Mouse (Mus musculus) neutrophil, adult 5-6 weeks (primary cell): ENCODE data around the gene Mea1. TPM values are rescaled to one million over a fixed set of nuclear protein-coding genes. Genes with fewer than 3 reads are reported as not detected.

ENCODE experiments used
- ATAC-seq: fragments of 151-379, 151-347 bp; 2 replicates; pipeline ENCODE4 v1.8.0; 2017; ENCODE audit warnings: mild to moderate bottlenecking, moderate TSS enrichment; ENCODE audit not compliant: insufficient number of reproducible peaks, poor library complexity, low FRiP score, severe bottlenecking; ENCODE audit errors: extremely low read depth
- total RNA-seq: library from RNA; stranded (forward); fragments of 200-1000 nt; gene quantifications from 2 replicates; pipeline ENCODE4 v1.2.3, GENCODE M21; 2017

The Mea1 gene
- total RNA-seq, 1 experiment from 2014 or later, result 62.5 TPM

- ATAC-seq, result no peak
Observed at GRCm38 (mm10) chr17:46661981-46662380, 16.6 kb upstream of the Mea1 start.

DNA sequence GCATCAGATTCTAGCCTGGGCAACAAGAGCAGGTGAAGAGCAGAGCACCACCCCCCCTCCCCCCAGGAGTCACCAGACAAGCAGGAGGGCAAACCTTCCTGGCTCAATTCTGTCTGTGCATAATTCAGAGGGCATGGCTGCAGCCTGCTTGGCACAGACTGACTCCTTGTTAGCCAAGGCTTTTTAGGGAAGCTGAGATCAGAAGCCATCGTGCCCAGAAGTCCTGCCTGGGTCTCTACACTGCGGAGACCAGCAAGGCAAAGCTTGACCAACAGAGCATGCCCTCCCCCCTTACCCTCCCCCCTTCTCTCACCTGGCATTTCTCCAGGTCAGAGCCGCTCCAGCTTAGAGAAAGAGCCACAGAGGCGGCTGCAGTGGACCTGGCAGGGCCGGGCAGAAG, 15.9 kb upstream of the Mea1 start:
- ATAC-seq, result no peak

DNA sequence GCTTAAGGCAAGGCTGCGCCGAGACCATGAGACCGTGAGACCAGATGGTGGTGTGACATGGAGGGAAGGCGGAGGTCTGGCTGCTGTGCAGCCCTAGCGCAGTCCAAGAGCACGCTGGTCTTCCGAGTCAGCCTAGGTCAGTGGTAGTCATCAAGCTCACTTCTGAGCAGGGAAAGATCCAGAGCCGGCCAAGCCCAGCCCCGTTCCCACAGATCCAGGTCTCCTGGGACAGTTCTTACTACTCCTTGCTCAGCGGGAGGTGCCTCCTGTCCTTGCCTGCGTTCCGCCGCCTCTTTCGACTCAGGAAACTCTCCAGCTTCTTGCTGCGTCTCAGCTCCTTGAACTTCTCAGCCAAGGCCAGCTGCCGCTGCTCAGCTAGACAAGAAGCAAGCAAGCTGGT, 10.9 kb upstream of the Mea1 start:
- ATAC-seq, result no peak

DNA sequence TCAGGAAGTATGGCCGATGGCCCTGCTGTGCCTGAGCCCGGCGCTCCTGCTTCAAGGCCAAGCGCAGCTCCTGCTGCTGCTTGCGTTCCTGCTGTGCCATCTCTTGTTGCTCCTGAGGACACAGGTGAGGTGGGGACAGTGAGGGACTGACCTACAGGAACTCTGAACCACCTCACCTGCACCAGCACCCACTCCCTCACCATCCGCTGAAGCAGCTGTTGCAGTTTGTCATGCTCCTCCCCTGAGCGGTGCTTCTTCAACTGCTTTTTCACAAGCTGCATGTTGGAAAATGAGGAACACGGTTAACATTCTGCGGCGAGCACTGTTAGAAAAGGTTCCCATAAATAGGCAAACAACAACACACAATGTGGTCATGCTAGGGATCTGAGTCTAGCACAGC, 8.7 kb upstream of the Mea1 start:
- no peak for ATAC-seq

- ATAC-seq, result peak; percentile 98
Observed at GRCm38 (mm10) chr17:46673850-46674529, 4.6 kb upstream of the Mea1 start, which contains the start of gene Rrp36. TSS of gene Rrp36 (minus strand) at chr17:46674352.

- ATAC-seq, result no peak
Observed at GRCm38 (mm10) chr17:46674530-46675283, 3.9 kb upstream of the Mea1 start.

- ATAC-seq, result no peak
Observed at GRCm38 (mm10) chr17:46678911-46679310, 318 bp downstream of the Mea1 start.

DNA sequence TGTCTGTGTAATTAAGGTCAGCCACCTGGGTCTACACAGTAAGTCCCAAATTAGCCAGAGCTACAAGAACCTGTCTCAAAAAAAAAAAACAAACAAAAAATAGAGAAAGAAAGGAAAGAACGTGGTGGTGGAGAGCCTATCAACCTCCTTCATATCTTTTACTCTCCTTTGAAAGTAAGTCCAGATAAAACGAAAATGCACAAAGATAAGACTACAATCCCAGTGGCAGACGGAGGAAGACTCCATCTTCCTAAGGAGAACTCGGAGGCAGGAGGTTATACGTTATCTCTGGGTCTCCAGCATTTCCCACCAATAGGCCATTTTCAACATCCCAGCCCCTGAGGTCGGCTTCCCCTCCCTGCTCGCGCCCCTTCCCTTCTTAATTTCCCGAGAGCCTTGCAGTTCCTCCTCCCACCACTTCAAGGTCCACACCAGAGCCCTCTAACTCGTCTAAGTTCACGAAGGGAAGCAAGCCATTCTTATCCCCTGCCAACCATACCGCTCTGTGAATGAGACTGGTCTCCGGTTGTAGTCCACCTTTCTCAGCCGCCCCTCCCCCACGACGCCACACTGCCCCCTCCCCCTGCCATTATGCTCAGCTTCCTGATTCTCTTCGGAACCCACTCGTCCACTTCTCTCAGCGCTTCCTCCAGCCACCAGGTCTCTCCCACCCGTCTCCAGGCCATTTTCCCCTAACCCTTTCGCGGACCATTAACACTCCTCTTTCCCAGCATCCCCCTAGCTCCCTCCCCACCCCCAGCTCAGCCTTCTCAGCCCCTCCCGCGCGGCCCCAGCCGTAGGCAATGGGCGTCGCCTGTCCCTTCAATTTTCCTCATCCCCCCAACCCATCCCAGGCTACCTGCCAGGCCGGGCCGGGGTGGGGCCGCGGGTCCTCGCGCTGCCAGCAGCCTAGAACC, 1.5 kb downstream of the Mea1 start:
- ATAC-seq, result no peak

GRCm38 (mm10) chr17:46680760-46681373, 2.3 kb downstream of the Mea1 start, which contains the start of gene Klhdc3:
TSS of gene Klhdc3 (minus strand) at chr17:46680914.
- peak; percentile 96 for ATAC-seq

- no peak for ATAC-seq
Observed at GRCm38 (mm10) chr17:46681466-46682118, 3.0 kb downstream of the Mea1 start.

DNA sequence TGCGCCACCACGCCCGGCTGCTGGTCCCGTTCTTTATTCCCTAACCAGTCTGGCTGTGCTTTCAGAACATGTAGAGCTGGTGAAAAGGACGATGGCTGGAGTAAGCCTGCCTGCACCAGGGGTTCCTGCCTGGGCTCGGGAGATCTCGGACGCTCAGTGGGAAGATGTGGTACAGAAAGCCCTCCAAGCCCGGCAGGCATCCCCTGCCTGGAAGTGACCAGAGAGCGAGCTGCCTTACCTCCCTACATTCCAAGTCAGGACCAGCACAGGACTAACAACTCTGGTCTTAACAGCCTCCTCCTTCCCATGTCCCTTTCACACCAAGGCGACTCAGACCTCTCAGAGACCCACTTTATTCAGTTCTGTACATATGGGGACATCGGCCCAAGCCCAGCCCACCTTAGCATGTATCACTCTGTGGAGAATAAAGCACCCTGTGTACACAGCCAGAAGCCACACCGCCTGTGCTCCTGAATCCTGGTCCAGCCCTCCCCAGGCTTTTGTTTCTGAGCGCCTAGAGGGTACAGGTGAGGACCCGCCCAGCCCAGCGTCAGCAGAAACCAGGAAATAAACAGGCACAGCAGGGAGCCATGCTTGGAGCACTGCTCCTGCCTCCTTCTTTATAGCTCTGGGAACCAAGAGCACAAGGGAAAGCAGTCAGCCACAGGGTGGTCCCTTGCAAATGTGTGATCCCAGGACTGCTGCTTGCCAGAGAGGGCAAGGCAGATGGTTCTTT, 4.2 kb downstream of the Mea1 start:
- ATAC-seq, result no peak

GRCm38 (mm10) chr17:46685913-46686312, 7.3 kb downstream of the Mea1 start:
- no peak for ATAC-seq

GRCm38 (mm10) chr17:46690665-46691064, 12.1 kb downstream of the Mea1 start:
- ATAC-seq, result no peak

DNA sequence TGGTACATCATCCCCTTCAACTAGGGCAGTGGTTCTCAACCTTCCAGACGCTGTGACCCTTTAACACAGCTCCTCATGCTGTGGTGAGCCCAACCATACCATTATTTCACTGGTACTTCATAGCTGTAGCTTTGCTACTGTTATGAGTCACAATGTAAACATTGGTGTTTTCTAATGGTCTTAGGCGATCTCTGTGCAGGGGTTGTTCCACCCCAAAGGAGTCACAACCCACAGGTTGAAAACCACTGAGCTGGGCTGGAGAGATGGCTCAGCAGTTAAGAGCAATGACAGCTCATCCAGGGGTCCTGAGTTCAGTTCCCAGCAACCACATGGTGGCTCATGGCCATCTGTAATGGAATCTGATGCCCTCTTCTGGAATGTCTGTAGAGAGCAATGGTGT, 12.8 kb downstream of the Mea1 start:
- ATAC-seq, result no peak

- ATAC-seq, result no peak
Observed at GRCm38 (mm10) chr17:46694517-46695063, 16.0 kb downstream of the Mea1 start.

DNA sequence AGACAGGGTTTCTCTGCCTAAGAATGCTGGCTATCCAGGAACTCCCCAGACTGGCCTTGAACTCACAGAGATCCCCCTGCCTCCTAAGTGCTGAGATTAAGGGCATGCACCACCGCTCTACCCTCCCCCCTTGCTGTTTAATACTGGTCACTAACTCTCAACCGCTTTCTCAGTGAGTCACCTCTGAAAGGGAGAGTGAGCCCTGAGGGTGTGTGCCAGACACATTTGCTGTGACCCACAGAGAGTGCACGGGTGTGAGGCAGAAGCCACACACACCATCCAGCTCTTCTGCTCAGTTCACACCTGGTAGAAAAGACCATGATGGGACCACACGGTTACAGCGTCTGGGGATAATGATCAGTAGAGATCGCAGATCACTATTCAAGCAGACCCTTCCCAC, 19.9 kb downstream of the Mea1 start:
- ATAC-seq, result no peak

DNA sequence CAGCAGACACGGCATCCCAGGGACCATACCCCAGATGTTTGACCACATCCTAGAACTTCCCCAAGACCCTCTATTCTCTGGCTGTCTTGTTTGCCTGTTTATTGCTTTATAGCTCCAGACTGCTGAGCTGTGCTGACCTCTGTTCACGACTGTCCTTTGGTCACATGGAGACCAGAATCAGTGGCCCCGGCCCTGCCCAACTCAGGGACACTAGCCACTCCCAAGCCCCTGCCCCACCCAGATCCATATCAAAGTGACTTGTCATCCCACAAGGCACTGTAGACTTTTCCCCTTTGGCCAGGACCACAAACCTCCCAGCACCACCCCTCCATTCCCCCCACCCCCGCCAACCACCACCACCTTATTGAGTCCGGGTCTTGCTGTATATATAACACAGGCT, 20.7 kb downstream of the Mea1 start:
- no peak for ATAC-seq

DNA sequence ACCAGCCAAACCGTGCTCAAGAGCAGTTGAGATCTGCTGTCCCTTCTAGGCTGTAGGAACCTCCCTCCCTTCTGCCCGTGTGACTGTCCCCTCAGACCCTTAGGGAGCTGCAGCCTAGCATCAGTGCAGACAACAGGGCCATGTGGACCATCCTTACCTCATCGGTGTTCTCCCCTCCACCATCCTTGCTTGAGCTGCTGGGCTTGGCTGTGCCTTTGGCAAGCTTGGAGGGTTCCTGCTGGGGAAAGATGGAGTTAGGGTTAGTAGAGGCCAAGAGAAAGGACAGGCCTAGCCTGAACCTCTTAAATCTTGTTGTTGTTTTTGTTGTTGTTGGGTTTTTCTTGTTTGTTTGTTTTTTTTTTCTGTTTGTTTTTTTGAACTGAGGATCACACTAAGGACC, 21.3 kb downstream of the Mea1 start:
- no peak for ATAC-seq
